ENCODE assay signal across 8 mouse cellular contexts in genomic region chr11:69680136-69680855, GRCm38 (mm10). TPM values are rescaled to one million over a fixed set of nuclear protein-coding genes. Genes with fewer than 3 reads are reported as not detected.
A peak's percentile ranks its signal among the peaks of the same experiment; 100 is the strongest.
DNase-seq lines count a peak whose midpoint lies in the region; ATAC-seq and TF ChIP-seq lines count a peak whose summit lies in the region.

No protein-coding gene starts in this region.

- no peak for TF ChIP-seq CTCF in testis, adult 2 months (IDR thresholded peaks at IDR 0.05; ENCODE audit: control insufficient read depth, insufficient read depth, insufficient replicate concordance, low read depth, low read length)

- 92% methylated on average over 30 of the region's 30 CpGs for WGBS in limb, embryonic 13.5 days
- 89% methylated on average over 30 of the region's 30 CpGs for WGBS in stomach, embryonic 15.5 days

- no peaks in the 10 kb centered on the region for H3K36me3 ChIP-seq in testis, adult 2 months (ENCODE audit: control insufficient read depth, insufficient read depth, low read length)
- H3K36me3 ChIP-seq in limb, embryonic 13.5 days: peaks cover 50% of the 10 kb centered on the region
- peaks cover 28% of the 10 kb centered on the region for H3K36me3 ChIP-seq in stomach, embryonic 15.5 days

- ATAC-seq in limb, embryonic 13.5 days (ENCODE audit: low FRiP score, low read depth): no peak
- no peak for ATAC-seq in stomach, embryonic 15.5 days (ENCODE audit: insufficient read depth, low FRiP score, low read depth)

- peak overlapping the region; percentile 90 for H3K4me3 ChIP-seq in testis, adult 2 months (ENCODE audit: control insufficient read depth, low read depth, low read length)
- H3K4me3 ChIP-seq in limb, embryonic 13.5 days: peak overlapping the region; percentile 84
- peak overlapping the region; percentile 92 for H3K4me3 ChIP-seq in stomach, embryonic 15.5 days (replicated peaks)

- DNase-seq in cerebellum, postnatal 10 days: peak; percentile 29 to 38
- no peak for DNase-seq in cerebellum, adult 9-10 months
- DNase-seq in testis, postnatal 14 days (ENCODE audit: low spot score): no peak
- DNase-seq in right cerebral cortex, postnatal 36 days (ENCODE audit: low spot score in 2 of 2): no peak
- DNase-seq in adipocyte (ENCODE audit: low spot score): no peak

- TF ChIP-seq POLR2A in testis, adult 2 months (IDR thresholded peaks at IDR 0.05; ENCODE audit: control insufficient read depth, low read depth, low read length): no peak

- peaks cover 7% of the 10 kb centered on the region for H3K4me1 ChIP-seq in testis, adult 2 months (ENCODE audit: control insufficient read depth, insufficient read depth, low read length)
- H3K4me1 ChIP-seq in limb, embryonic 13.5 days: peaks cover 41% of the 10 kb centered on the region
- H3K4me1 ChIP-seq in stomach, embryonic 15.5 days: peaks cover 33% of the 10 kb centered on the region

- H3K9me3 ChIP-seq in limb, embryonic 13.5 days: no peaks in the 10 kb centered on the region
- H3K9me3 ChIP-seq in stomach, embryonic 15.5 days: no peaks in the 10 kb centered on the region

- no peak overlapping the region for H3K27ac ChIP-seq in testis, adult 2 months (ENCODE audit: control insufficient read depth, insufficient read depth, low read depth, low read length)
- no peak overlapping the region for H3K27ac ChIP-seq in limb, embryonic 13.5 days
- no peak overlapping the region for H3K27ac ChIP-seq in stomach, embryonic 15.5 days

- H3K4me2 ChIP-seq in limb, embryonic 13.5 days (replicated peaks): peak overlapping the region; percentile 95
- peak overlapping the region; percentile 87 for H3K4me2 ChIP-seq in stomach, embryonic 15.5 days

- H3K27me3 ChIP-seq in testis, adult 2 months (ENCODE audit: control insufficient read depth, insufficient read depth, low read length): no peaks in the 10 kb centered on the region
- H3K27me3 ChIP-seq in limb, embryonic 13.5 days: no peaks in the 10 kb centered on the region
- no peaks in the 10 kb centered on the region for H3K27me3 ChIP-seq in stomach, embryonic 15.5 days (replicated peaks)

- H3K9ac ChIP-seq in limb, embryonic 13.5 days: peak overlapping the region; percentile 91
- peak overlapping the region; percentile 87; the same call in 1 of the 2 replicates for H3K9ac ChIP-seq in stomach, embryonic 15.5 days

RNA-seq across cellular contexts. Expression of gene Senp3, which starts 1.6 kb away (rescaled TPM):
- polyA plus RNA-seq in testis, adult 2 months (2012; rRNA removed): 54.7 and 67.6 TPM in 2 replicates
- 123 and 125 TPM in 2 replicates for polyA plus RNA-seq in limb, embryonic 13.5 days (2015; fragmentation: Nextera tagmentation; extraction: Ambion mirVana)
- polyA plus RNA-seq in stomach, embryonic 15.5 days (2015; fragmentation: Nextera tagmentation; extraction: Ambion mirVana): 69.1 and 74.5 TPM in 2 replicates

RNA-seq across cellular contexts. Expression of gene Tnfsf13, which starts 5.3 kb away (rescaled TPM):
- polyA plus RNA-seq in testis, adult 2 months (2012; rRNA removed): 4.2 and 5.6 TPM in 2 replicates
- 0.33 TPM in 1 of 2 replicates, not detected in the other for polyA plus RNA-seq in limb, embryonic 13.5 days (2015; fragmentation: Nextera tagmentation; extraction: Ambion mirVana)
- 0.31 and 0.61 TPM in 2 replicates for polyA plus RNA-seq in stomach, embryonic 15.5 days (2015; fragmentation: Nextera tagmentation; extraction: Ambion mirVana)

RNA-seq across cellular contexts. Expression of gene Eif4a1, which starts 8.1 kb away (rescaled TPM):
- 166 and 210 TPM in 2 replicates for polyA plus RNA-seq in testis, adult 2 months (2012; rRNA removed)
- polyA plus RNA-seq in limb, embryonic 13.5 days (2015; fragmentation: Nextera tagmentation; extraction: Ambion mirVana): 560 and 570 TPM in 2 replicates
- 442 and 514 TPM in 2 replicates for polyA plus RNA-seq in stomach, embryonic 15.5 days (2015; fragmentation: Nextera tagmentation; extraction: Ambion mirVana)

RNA-seq across cellular contexts. Expression of gene Cd68, which starts 14.3 kb away (rescaled TPM):
- polyA plus RNA-seq in testis, adult 2 months (2012; rRNA removed): 3.9 and 4.4 TPM in 2 replicates
- 12.0 and 14.8 TPM in 2 replicates for polyA plus RNA-seq in limb, embryonic 13.5 days (2015; fragmentation: Nextera tagmentation; extraction: Ambion mirVana)
- 15.5 and 16.3 TPM in 2 replicates for polyA plus RNA-seq in stomach, embryonic 15.5 days (2015; fragmentation: Nextera tagmentation; extraction: Ambion mirVana)

RNA-seq across cellular contexts. Expression of gene Tnfsf12, which starts 15.4 kb away (rescaled TPM):
- 2.9 and 3.3 TPM in 2 replicates for polyA plus RNA-seq in testis, adult 2 months (2012; rRNA removed)
- polyA plus RNA-seq in limb, embryonic 13.5 days (2015; fragmentation: Nextera tagmentation; extraction: Ambion mirVana): 5.9 and 8.0 TPM in 2 replicates
- polyA plus RNA-seq in stomach, embryonic 15.5 days (2015; fragmentation: Nextera tagmentation; extraction: Ambion mirVana): 8.0 and 8.9 TPM in 2 replicates

Comparison
In these comparisons a context has a peak if more than half of its experiments do, and no peak if none do; other contexts are left out.
1. DNase-seq: peak in cerebellum, postnatal 10 days (2 of 2); none in cerebellum, adult 9-10 months (single experiment), testis, postnatal 14 days (single experiment), right cerebral cortex, postnatal 36 days (0 of 2) and adipocyte (single experiment).
2. Peak in every context shown above with its lines, with median percentiles within 50 percentile points of each other: H3K4me3 ChIP-seq.